22 mouse cellular contexts compared by ENCODE assay signal in the genomic region with DNA sequence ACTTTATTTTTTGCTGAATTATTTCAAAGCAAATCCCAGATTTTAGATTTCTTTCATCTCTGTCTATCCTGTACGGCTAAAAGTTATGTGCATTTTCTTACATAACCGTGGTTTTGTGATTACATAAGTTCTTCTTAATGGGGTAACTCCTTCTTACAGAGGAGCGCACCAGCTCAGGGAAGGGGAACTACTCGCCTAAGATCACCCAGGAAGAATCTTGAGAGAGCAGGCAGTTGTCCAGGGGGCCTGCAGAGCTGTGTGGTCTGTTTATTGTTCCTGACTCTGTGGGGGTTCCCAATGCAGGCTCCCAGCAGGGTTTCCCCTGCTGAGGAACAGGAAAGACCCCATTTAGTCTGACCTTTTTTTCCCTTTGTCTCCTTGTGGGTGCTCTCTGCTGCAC.
"Had no signal": no experiment of that assay in that cellular context is flagged by ENCODE, and none has a peak within 500 bp of the region (broad histone marks: within the 10 kb centered on the region; RNA-seq: fewer than 3 reads in every experiment).

No protein-coding gene starts in this region.

- H3K9ac ChIP-seq: liver, embryonic 14.5 days; liver, postnatal 0 days; lung, embryonic 15.5 days; midbrain, embryonic 13.5 days; neural tube, embryonic 13.5 days; stomach, embryonic 15.5 days had no signal

- H3K4me2 ChIP-seq: liver, embryonic 11.5 days; lung, embryonic 15.5 days; midbrain, embryonic 13.5 days; neural tube, embryonic 13.5 days; stomach, embryonic 15.5 days had no signal

- H3K9me3 ChIP-seq: lung, embryonic 15.5 days; stomach, embryonic 15.5 days had no signal

- H3K27me3 ChIP-seq: lung, embryonic 15.5 days; midbrain, embryonic 13.5 days; neural tube, embryonic 13.5 days; stomach, embryonic 15.5 days had no signal

- H3K4me1 ChIP-seq: lung, embryonic 15.5 days; megakaryocyte, embryonic 14.5 days; midbrain, embryonic 13.5 days; neural tube, embryonic 13.5 days; stomach, embryonic 15.5 days had no signal

- ATAC-seq: liver, postnatal 0 days; midbrain, embryonic 13.5 days; midbrain, embryonic 16.5 days had no signal

- H3K36me3 ChIP-seq: lung, embryonic 15.5 days; midbrain, embryonic 10.5 days; midbrain, embryonic 13.5 days; neural tube, embryonic 13.5 days; stomach, embryonic 15.5 days had no signal

- H3K27ac ChIP-seq: kidney, postnatal 0 days; layer of hippocampus, adult 2 months; left cerebral cortex, adult 2 months; liver, embryonic 14.5 days; lung, embryonic 15.5 days; midbrain, embryonic 10.5 days; midbrain, embryonic 13.5 days; neural tube, embryonic 13.5 days; stomach, embryonic 15.5 days had no signal

- H3K4me3 ChIP-seq: layer of hippocampus, adult 2 months; left cerebral cortex, adult 2 months; lung, embryonic 15.5 days; megakaryocyte, embryonic 14.5 days; midbrain, embryonic 10.5 days; midbrain, embryonic 13.5 days; myocyte; neural tube, embryonic 13.5 days; stomach, embryonic 15.5 days had no signal

- DNase-seq: kidney, postnatal 25 days; layer of hippocampus, postnatal 36 days; liver, postnatal 0 days; lung, postnatal 10 days; lung, postnatal 4 days; retina, postnatal 1 day; right cerebral cortex, postnatal 25 days; spleen, adult 18-20 months; thymus, postnatal 25 days had no signal
